Mouse (Mus musculus) mesoderm, embryonic 11.5 days (tissue): ENCODE results near the gene Rab29.
A peak's percentile ranks its signal among the peaks of the same experiment; 100 is the strongest.
"Not testable (repeated sequence)": the region's sequence is repeated elsewhere in the genome, so short reads cannot be mapped to it uniquely, and the experiment has no call there.

Experiments used
- DNase-seq: peaks from one replicate; pipeline ENCODE4 v3.0.0-alpha.2; 2012; ENCODE audit warnings: low read depth, low spot score

Gene Rab29

GRCm38 (mm10) chr1:131865596-131865995 is 1.4 kb upstream of the Rab29 start:
- no peak for DNase-seq

GRCm38 (mm10) chr1:131866304-131866999 is 572 bp upstream of the Rab29 start:
- no peak for DNase-seq

GRCm38 (mm10) chr1:131867946-131868290 is 894 bp downstream of the Rab29 start:
- no peak for DNase-seq

GRCm38 (mm10) chr1:131869561-131869960 is 2.5 kb downstream of the Rab29 start:
- DNase-seq: no peak

- no peak for DNase-seq
Observed at GRCm38 (mm10) chr1:131872856-131873255, 5.8 kb downstream of the Rab29 start.

- no peak for DNase-seq
Observed at GRCm38 (mm10) chr1:131879816-131880215, 12.8 kb downstream of the Rab29 start.

- DNase-seq: peak; percentile 26
Observed at GRCm38 (mm10) chr1:131882787-131883186, 15.8 kb downstream of the Rab29 start.

- DNase-seq: no peak
Observed at GRCm38 (mm10) chr1:131886173-131886572, 19.1 kb downstream of the Rab29 start.

GRCm38 (mm10) chr1:131886641-131887040 is 19.6 kb downstream of the Rab29 start:
- DNase-seq: no peak

- no peak for DNase-seq
Observed at GRCm38 (mm10) chr1:131890043-131890658, 23.1 kb downstream of the Rab29 start.

- no peak for DNase-seq
Observed at GRCm38 (mm10) chr1:131891436-131891835, 24.4 kb downstream of the Rab29 start.

- no peak for DNase-seq
Observed at GRCm38 (mm10) chr1:131902679-131903078, 35.7 kb downstream of the Rab29 start.

GRCm38 (mm10) chr1:131903251-131903650 is 36.2 kb downstream of the Rab29 start:
- no peak for DNase-seq

- DNase-seq: peak; percentile 25
Observed at GRCm38 (mm10) chr1:131905497-131905896, 38.5 kb downstream of the Rab29 start.

GRCm38 (mm10) chr1:131908456-131908855 is 41.4 kb downstream of the Rab29 start:
- DNase-seq: no peak

- DNase-seq: not testable (repeated sequence)
Observed at GRCm38 (mm10) chr1:131909236-131909635, 42.2 kb downstream of the Rab29 start.

GRCm38 (mm10) chr1:131910001-131910648 is 43.1 kb downstream of the Rab29 start, which contains the start of gene Nucks1:
TSS of gene Nucks1 (plus strand) at chr1:131910534.
- peak; percentile 98 for DNase-seq

GRCm38 (mm10) chr1:131910674-131911558 is 43.9 kb downstream of the Rab29 start:
- DNase-seq: peak; percentile 64

- no peak for DNase-seq
Observed at GRCm38 (mm10) chr1:131917634-131918033, 50.6 kb downstream of the Rab29 start.

GRCm38 (mm10) chr1:131919052-131919451 is 52.0 kb downstream of the Rab29 start:
- DNase-seq: no peak

- DNase-seq: no peak
Observed at GRCm38 (mm10) chr1:131922100-131922499, 55.1 kb downstream of the Rab29 start.
